Mouse (Mus musculus): ENCODE results near the gene 3110070M22Rik. TPM values are rescaled to one million over a fixed set of nuclear protein-coding genes. Genes with fewer than 3 reads are reported as not detected.

The 3110070M22Rik gene
- polyA plus RNA-seq, 1 experiment from 2014 or later: 2.7 TPM

DNA sequence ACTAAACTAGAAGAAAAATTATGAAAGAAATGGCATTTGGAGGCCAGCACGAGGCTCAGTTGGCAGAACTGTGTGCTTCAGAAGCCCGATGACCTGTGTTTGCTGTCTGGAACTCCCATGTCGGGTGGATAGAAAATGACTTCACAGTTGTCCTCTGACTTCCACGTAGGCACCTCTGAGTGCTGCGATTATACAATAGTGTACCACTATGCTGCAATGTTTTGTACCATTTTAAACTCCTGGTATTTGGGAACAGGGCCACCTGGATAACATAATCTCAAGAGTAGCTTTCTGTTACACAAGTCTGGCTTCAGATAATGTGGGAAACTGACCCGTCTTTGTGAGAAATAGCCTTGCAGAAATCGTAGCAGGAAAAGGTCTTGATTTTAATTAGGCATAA is 31.8 kb downstream of the 3110070M22Rik start:
- H3K36me3 ChIP-seq (ENCODE audit: control insufficient read depth, insufficient read depth, low read length): peaks cover 60% of the 10 kb centered on the region

DNA sequence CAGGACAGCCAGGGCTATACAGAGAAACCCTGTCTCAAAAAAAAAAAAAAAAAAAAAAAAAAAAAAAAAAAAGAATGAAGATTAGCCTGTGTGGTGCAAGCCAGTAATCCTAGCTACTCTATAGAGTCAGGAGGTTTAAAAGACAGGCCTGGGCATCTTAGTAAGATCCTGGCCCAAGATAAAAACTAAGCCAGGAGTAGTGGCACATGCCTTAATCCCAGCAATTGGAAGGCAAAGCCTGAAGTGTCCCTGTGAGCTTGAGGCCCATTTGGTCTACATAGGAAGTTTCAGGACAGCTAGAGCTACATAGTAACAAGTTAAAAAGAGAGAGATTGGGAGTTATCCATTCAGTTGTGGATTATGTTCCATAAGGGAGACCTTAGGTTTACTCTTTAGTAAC is 33.1 kb downstream of the 3110070M22Rik start:
- Histone ChIP-seq H3K9me3 (ENCODE audit: control insufficient read depth, low read length) (no peaks in the 10 kb centered on the region), H3K9ac (ENCODE audit: low read length) (no peak overlapping the region), H3K27ac (ENCODE audit: low read depth) (no peak overlapping the region), H3K36me3 (ENCODE audit: control insufficient read depth, insufficient read depth, low read length) (peaks cover 73% of the 10 kb centered on the region), H3K4me3 (ENCODE audit: low read depth, low read length) (no peak overlapping the region), H3K27me3 (replicated peaks; ENCODE audit: control insufficient read depth, insufficient read depth, low read length) (no peaks in the 10 kb centered on the region), H3K4me1 (replicated peaks; ENCODE audit: control insufficient read depth, insufficient read depth, low read length) (no peaks in the 10 kb centered on the region), H3K4me2 (ENCODE audit: low read length) (no peak overlapping the region)
- no peak for DNase-seq (ENCODE audit: low spot score)
- ATAC-seq (replicated peaks; ENCODE audit: low FRiP score, low TSS enrichment, low read depth): no peak

More for the DNA sequence above, 31.8 kb downstream of the 3110070M22Rik start:
- DNase-seq (ENCODE audit: low spot score) (no peak), ATAC-seq (replicated peaks; ENCODE audit: low FRiP score, low TSS enrichment, low read depth) (no peak)
- H3K9me3 ChIP-seq (ENCODE audit: control insufficient read depth, low read length): no peaks in the 10 kb centered on the region
- H3K4me1 ChIP-seq (replicated peaks; ENCODE audit: control insufficient read depth, insufficient read depth, low read length): no peaks in the 10 kb centered on the region
- H3K4me2 ChIP-seq (ENCODE audit: low read length): no peak overlapping the region
- WGBS: 92% methylated on average over 7 of the region's 7 CpGs
- H3K9ac ChIP-seq (ENCODE audit: low read length): no peak overlapping the region
- no peaks in the 10 kb centered on the region for H3K27me3 ChIP-seq (replicated peaks; ENCODE audit: control insufficient read depth, insufficient read depth, low read length)
- H3K4me3 ChIP-seq (ENCODE audit: low read depth, low read length): no peak overlapping the region
- no peak overlapping the region for H3K27ac ChIP-seq (ENCODE audit: low read depth)

DNA sequence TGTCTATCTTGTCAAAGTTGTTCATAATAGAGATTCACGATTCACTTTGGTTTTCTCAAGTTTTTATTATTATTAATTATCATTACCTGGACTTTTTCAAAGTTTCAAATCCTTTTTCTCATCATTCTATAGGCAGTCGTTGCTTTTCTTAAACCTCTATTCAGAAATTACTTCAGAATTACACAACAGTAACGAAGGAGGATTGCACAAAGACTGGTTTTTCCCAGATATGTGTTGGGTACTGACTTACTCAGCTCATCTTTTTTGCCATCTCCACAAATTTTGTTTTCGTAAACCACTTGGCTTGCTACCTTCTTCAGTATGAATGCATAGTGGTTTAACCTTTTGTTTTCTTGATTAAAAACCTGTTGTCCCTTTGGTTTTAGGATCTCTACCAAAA is 34.6 kb downstream of the 3110070M22Rik start:
- Histone ChIP-seq H3K36me3 (ENCODE audit: control insufficient read depth, insufficient read depth, low read length) (peaks cover 68% of the 10 kb centered on the region), H3K9me3 (ENCODE audit: control insufficient read depth, low read length) (no peaks in the 10 kb centered on the region), H3K27me3 (replicated peaks; ENCODE audit: control insufficient read depth, insufficient read depth, low read length) (no peaks in the 10 kb centered on the region), H3K4me2 (ENCODE audit: low read length) (no peak overlapping the region), H3K4me1 (replicated peaks; ENCODE audit: control insufficient read depth, insufficient read depth, low read length) (no peaks in the 10 kb centered on the region), H3K9ac (ENCODE audit: low read length) (no peak overlapping the region), H3K4me3 (ENCODE audit: low read depth, low read length) (no peak overlapping the region), H3K27ac (ENCODE audit: low read depth) (no peak overlapping the region)
- WGBS: 94% methylated on average over 4 of the region's 4 CpGs
- DNase-seq (ENCODE audit: low spot score) (no peak), ATAC-seq (replicated peaks; ENCODE audit: low FRiP score, low TSS enrichment, low read depth) (no peak)

DNA sequence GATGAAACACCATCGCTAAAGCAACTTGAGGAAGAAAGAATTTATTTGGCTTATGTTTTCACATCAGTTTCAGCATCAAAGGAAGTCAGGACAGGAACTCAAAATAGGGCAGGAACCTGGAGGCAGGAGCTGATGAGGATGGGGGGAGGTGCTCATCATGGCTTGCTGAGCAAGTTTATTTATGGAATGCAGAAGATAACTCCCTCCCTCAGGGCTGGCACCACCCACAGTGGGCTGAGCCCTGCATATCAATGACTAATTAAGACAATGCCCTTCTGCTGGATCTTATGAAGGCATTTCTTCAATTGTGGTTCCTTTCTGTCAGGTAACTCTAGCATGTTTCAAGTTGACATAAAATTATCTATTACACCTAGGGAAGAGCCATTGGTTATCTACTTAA is 45.9 kb downstream of the 3110070M22Rik start:
- no peak overlapping the region for H3K4me2 ChIP-seq (ENCODE audit: low read length)
- H3K4me3 ChIP-seq (ENCODE audit: low read depth, low read length): no peak overlapping the region
- H3K36me3 ChIP-seq (ENCODE audit: control insufficient read depth, insufficient read depth, low read length): peaks cover 83% of the 10 kb centered on the region
- no peaks in the 10 kb centered on the region for H3K9me3 ChIP-seq (ENCODE audit: control insufficient read depth, low read length)
- 91% methylated on average over 1 of the region's 1 CpGs for WGBS
- ATAC-seq (replicated peaks; ENCODE audit: low FRiP score, low TSS enrichment, low read depth): no peak
- no peak for DNase-seq (ENCODE audit: low spot score)
- no peak overlapping the region for H3K9ac ChIP-seq (ENCODE audit: low read length)
- H3K27me3 ChIP-seq (replicated peaks; ENCODE audit: control insufficient read depth, insufficient read depth, low read length): no peaks in the 10 kb centered on the region
- H3K27ac ChIP-seq (ENCODE audit: low read depth): no peak overlapping the region
- no peaks in the 10 kb centered on the region for H3K4me1 ChIP-seq (replicated peaks; ENCODE audit: control insufficient read depth, insufficient read depth, low read length)

Other genes starting within 250 kb of the 3110070M22Rik start
- gene Paip1, start 59.8 kb downstream of the 3110070M22Rik start, polyA plus RNA-seq (2014; fragmentation: Nextera tagmentation; extraction: Ambion mirVana): 71.8 and 77.1 TPM in 2 replicates
- gene 4833420G17Rik, start 25.6 kb downstream of the 3110070M22Rik start, polyA plus RNA-seq (2014; fragmentation: Nextera tagmentation; extraction: Ambion mirVana): 54.8 and 65.2 TPM in 2 replicates
- 0.98 and 2.4 TPM in 2 replicates for gene Tmem267, start 344 bp downstream of the 3110070M22Rik start, polyA plus RNA-seq (2014; fragmentation: Nextera tagmentation; extraction: Ambion mirVana)
- gene Ccl28, start 135.4 kb upstream of the 3110070M22Rik start, polyA plus RNA-seq (2014; fragmentation: Nextera tagmentation; extraction: Ambion mirVana): 0.09 TPM in 1 of 2 replicates, not detected in the other
- gene Hmgcs1, start 202.0 kb upstream of the 3110070M22Rik start, polyA plus RNA-seq (2014; fragmentation: Nextera tagmentation; extraction: Ambion mirVana): 218 and 236 TPM in 2 replicates